Mouse (Mus musculus) spleen, postnatal 0 days (tissue): ENCODE data around the gene Olfr464. TPM values are rescaled to one million over a fixed set of nuclear protein-coding genes. Genes with fewer than 3 reads are reported as not detected.

Source experiments
- polyA plus RNA-seq: library from polyadenylated mRNA; unstranded; fragments of >200 nt; fragmentation: Nextera tagmentation; extraction: Ambion mirVana; gene quantifications from 2 replicates; pipeline ENCODE4 v1.2.1, GENCODE M21; 2015

Gene Olfr464
- not detected in 2 replicates for polyA plus RNA-seq

DNA sequence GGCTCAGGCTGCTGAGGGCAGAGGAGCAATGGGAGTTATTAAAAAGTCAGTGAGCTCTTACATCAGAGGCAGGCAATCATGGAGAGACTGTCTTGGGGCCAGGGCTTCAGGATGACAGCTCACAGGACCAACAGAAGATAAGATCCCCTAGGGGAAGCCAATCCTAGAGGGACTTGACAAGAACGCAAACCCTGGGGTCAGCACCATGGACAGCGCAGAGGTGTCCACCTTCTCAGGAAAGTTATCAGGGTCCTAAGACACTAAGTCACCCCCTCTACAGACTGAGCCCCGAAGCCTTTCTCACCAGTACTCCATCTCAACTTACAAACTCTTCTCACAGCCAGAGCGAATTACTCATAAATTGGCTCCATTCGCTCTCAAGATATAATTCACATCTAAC is at the start of gene Olfr464:
Olfr464 (minus strand) TSS at position 2 of the 400 bp plus-strand sequence.

DNA sequence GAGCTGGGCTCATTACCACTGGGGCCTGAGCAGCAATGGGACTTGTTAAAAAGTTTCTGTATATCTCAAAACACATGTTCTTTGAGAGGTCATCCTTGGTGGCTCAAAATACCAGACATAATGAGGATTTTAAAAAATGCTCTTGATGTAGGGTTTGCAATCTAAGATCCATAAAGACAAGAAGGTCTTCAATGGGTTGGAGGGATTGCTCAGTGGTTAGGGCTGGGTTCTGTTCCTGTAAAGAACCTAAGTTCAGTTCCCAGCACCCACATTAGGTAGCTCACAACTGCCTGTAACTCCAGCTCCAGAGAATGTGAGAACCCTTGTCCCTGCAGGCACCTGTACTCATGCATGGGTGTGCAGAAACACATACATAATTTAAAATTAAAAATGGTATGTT is 23.5 kb downstream of the Olfr464 start, which contains the start of gene Olfr463:
Olfr463 (minus strand) TSS at position 101 of the 400 bp plus-strand sequence.

DNA sequence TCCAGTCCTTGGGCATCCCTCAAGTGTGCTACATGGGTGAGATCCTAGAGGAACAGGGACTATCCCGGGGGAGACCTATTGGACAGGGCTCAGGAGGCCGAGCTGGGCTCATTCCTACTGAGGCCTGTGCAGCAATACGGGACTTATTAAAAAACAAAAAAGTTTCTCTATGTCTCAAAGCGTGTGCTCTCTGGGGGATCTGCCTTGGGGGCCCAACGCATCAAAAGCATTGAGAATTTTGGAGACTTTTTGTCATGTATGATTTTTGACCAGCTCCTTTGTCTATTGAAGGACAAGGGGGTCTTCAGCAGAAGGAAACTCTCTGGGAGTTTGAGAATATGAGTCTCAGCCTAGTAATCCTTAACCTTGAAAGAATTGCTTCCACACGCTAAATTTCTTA is 28.6 kb downstream of the Olfr464 start, which contains the start of gene Olfr462:
Olfr462 (minus strand) TSS at position 101 of the 400 bp plus-strand sequence.

DNA sequence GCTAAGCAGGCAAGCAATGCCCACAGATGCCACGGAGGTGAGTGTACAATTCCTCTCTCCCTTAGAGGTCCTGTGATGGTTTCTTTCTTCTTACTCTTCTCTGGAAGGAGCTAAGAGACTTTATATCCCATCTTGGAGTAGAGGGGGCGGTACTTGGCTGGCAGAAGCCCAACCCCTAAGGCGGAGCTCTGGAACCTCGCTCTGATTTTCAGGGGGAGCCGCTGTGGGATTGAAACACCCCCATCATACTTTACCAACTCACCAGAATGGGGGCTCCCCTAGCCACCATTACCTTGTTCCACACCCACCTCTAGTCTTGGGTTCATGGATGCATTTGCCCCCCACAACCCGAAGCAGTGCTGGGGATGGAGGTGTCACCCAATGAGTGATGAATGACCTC is 45.3 kb downstream of the Olfr464 start, which contains the start of gene Epx:
Epx (minus strand) TSS at position 101 of the 400 bp plus-strand sequence.

Other genes with a start within 250 kb of the Olfr464 start
- 228 and 242 TPM in 2 replicates for gene Supt4a, start 183.4 kb downstream of the Olfr464 start, polyA plus RNA-seq
- 2.9 and 4.3 TPM in 2 replicates for gene Tspoap1, start 160.4 kb downstream of the Olfr464 start, polyA plus RNA-seq
- 390 and 539 TPM in 2 replicates for gene Mpo, start 127.4 kb downstream of the Olfr464 start, polyA plus RNA-seq
- gene Lpo, start 92.7 kb downstream of the Olfr464 start, polyA plus RNA-seq = not detected in 2 replicates
- gene Mks1, start 67.8 kb downstream of the Olfr464 start, polyA plus RNA-seq = 2.8 and 3.3 TPM in 2 replicates
- gene Epx, start 45.4 kb downstream of the Olfr464 start, polyA plus RNA-seq = 0.14 and 0.39 TPM in 2 replicates
- gene Olfr462, start 28.7 kb downstream of the Olfr464 start, polyA plus RNA-seq = not detected in 2 replicates
- gene Olfr463, start 23.6 kb downstream of the Olfr464 start, polyA plus RNA-seq = not detected in 2 replicates
- 9.7 and 10.4 TPM in 2 replicates for gene Dynll2, start 66.6 kb upstream of the Olfr464 start, polyA plus RNA-seq
- gene Srsf1, start 126.4 kb upstream of the Olfr464 start, polyA plus RNA-seq = 145 and 160 TPM in 2 replicates
- gene Vezf1, start 147.3 kb upstream of the Olfr464 start, polyA plus RNA-seq = 13.4 and 15.1 TPM in 2 replicates
- 6.3 and 8.4 TPM in 2 replicates for gene Cuedc1, start 177.1 kb upstream of the Olfr464 start, polyA plus RNA-seq